Mouse (Mus musculus): ENCODE data around the gene Gm38655.

The Gm38655 gene

GRCm38 (mm10) chr17:25169706-25170105, 5.6 kb downstream of the Gm38655 start:
- CTCF ChIA-PET, result no interaction called here

GRCm38 (mm10) chr17:25165970-25166671, 9.2 kb downstream of the Gm38655 start:
- CTCF ChIA-PET, result no interaction called here

GRCm38 (mm10) chr17:25164770-25165169, 10.5 kb downstream of the Gm38655 start:
- CTCF ChIA-PET, result no interaction called here

- CTCF ChIA-PET, result no interaction called here
These were observed 11.9 kb downstream of the Gm38655 start for GRCm38 (mm10) chr17:25163387-25163786.

GRCm38 (mm10) chr17:25162161-25162560, 13.1 kb downstream of the Gm38655 start, which contains the start of gene Ccdc154:
Gene Ccdc154, plus strand, starts transcription at chr17:25162461.
- CTCF ChIA-PET, result no interaction called here

- CTCF ChIA-PET, result no interaction called here
These were observed 35.3 kb downstream of the Gm38655 start for GRCm38 (mm10) chr17:25139960-25140359.

- CTCF ChIA-PET, result no interaction called here
These were observed 36.5 kb downstream of the Gm38655 start for GRCm38 (mm10) chr17:25138803-25139202.

GRCm38 (mm10) chr17:25135622-25136021, 39.6 kb downstream of the Gm38655 start:
- CTCF ChIA-PET, result no interaction called here

- CTCF ChIA-PET, result interaction anchor here (0.6 kb wide), 1 partner anchor 199 kb away, joined by 5 read pairs; no protein-coding TSS in a partner anchor
These were observed 42.0 kb downstream of the Gm38655 start, which contains the start of gene Clcn7 for GRCm38 (mm10) chr17:25133275-25133698. Gene Clcn7, plus strand, starts transcription at chr17:25133391.

- CTCF ChIA-PET, result interaction anchor here (0.6 kb wide), 1 partner anchor 152 kb away, joined by 5 read pairs; no protein-coding TSS in a partner anchor
These were observed 45.2 kb downstream of the Gm38655 start for GRCm38 (mm10) chr17:25130060-25130459.

- CTCF ChIA-PET, result no interaction called here
These were observed 47.6 kb downstream of the Gm38655 start for GRCm38 (mm10) chr17:25127681-25128080.

GRCm38 (mm10) chr17:25127079-25127478, 48.2 kb downstream of the Gm38655 start:
- CTCF ChIA-PET, result no interaction called here

- CTCF ChIA-PET, result interaction anchor here (0.6 kb wide), 1 partner anchor 115 kb away, joined by 3 read pairs; the partner anchor contains the start of genes Gnptg and Tsr3
These were observed 49.7 kb downstream of the Gm38655 start for GRCm38 (mm10) chr17:25125442-25126060.

GRCm38 (mm10) chr17:25123979-25124378, 51.3 kb downstream of the Gm38655 start:
- CTCF ChIA-PET, result no interaction called here

All from spleen, embryonic (tissue).